Mouse (Mus musculus): Measurements from ENCODE around the gene Ocln. TPM values are rescaled to one million over a fixed set of nuclear protein-coding genes. Genes with fewer than 3 reads are reported as not detected.

The Ocln gene
- polyA plus RNA-seq, 1 experiment from 2014 or later = 9.1 TPM

GRCm38 (mm10) chr13:100575950-100576349 is 23.4 kb upstream of the Ocln start:
- H3K4me2 ChIP-seq = no peak overlapping the region
- no peaks in the 10 kb centered on the region for H3K36me3 ChIP-seq
- H3K27ac ChIP-seq = no peak overlapping the region
- no peak overlapping the region for H3K4me3 ChIP-seq
- no peaks in the 10 kb centered on the region for H3K4me1 ChIP-seq (replicated peaks)
- WGBS = 84% methylated on average over 2 of the region's 2 CpGs
- H3K27me3 ChIP-seq = no peaks in the 10 kb centered on the region
- ATAC-seq (ENCODE audit: low FRiP score) = no peak
- H3K9me3 ChIP-seq = no peaks in the 10 kb centered on the region; the same call in 1 of the 2 replicates
- no peak overlapping the region for H3K9ac ChIP-seq

GRCm38 (mm10) chr13:100570713-100571112 is 18.2 kb upstream of the Ocln start:
- H3K27ac ChIP-seq = no peak overlapping the region
- H3K36me3 ChIP-seq = no peaks in the 10 kb centered on the region
- no peak overlapping the region for H3K4me2 ChIP-seq
- H3K27me3 ChIP-seq = no peaks in the 10 kb centered on the region
- H3K9me3 ChIP-seq = no peaks in the 10 kb centered on the region; the same call in 1 of the 2 replicates
- 67% methylated on average over 2 of the region's 2 CpGs for WGBS
- H3K4me3 ChIP-seq = no peak overlapping the region
- no peaks in the 10 kb centered on the region for H3K4me1 ChIP-seq (replicated peaks)
- H3K9ac ChIP-seq = no peak overlapping the region
- no peak for ATAC-seq (ENCODE audit: low FRiP score)

GRCm38 (mm10) chr13:100568359-100568758 is 15.8 kb upstream of the Ocln start:
- Histone ChIP-seq H3K4me1 (replicated peaks) (no peaks in the 10 kb centered on the region), H3K4me2 (no peak overlapping the region), H3K4me3 (no peak overlapping the region), H3K9ac (no peak overlapping the region), H3K36me3 (no peaks in the 10 kb centered on the region), H3K27me3 (no peaks in the 10 kb centered on the region), H3K27ac (no peak overlapping the region), H3K9me3 (no peaks in the 10 kb centered on the region)
- no peak for ATAC-seq (ENCODE audit: low FRiP score)
- WGBS = 96% methylated on average over 1 of the region's 1 CpGs

GRCm38 (mm10) chr13:100559449-100559848 is 6.9 kb upstream of the Ocln start:
- Histone ChIP-seq H3K4me2 (no peak overlapping the region), H3K9ac (no peak overlapping the region), H3K36me3 (no peaks in the 10 kb centered on the region), H3K27ac (no peak overlapping the region), H3K9me3 (no peaks in the 10 kb centered on the region), H3K4me3 (no peak overlapping the region), H3K4me1 (replicated peaks) (no peaks in the 10 kb centered on the region), H3K27me3 (peaks cover 9% of the 10 kb centered on the region; the same call in 1 of the 2 replicates)
- 80% methylated on average over 9 of the region's 9 CpGs for WGBS
- ATAC-seq (ENCODE audit: low FRiP score) = no peak

GRCm38 (mm10) chr13:100557011-100557410 is 4.5 kb upstream of the Ocln start:
- 75% methylated on average over 4 of the region's 4 CpGs for WGBS
- no peak for ATAC-seq (ENCODE audit: low FRiP score)
- Histone ChIP-seq H3K27ac (no peak overlapping the region), H3K4me2 (no peak overlapping the region), H3K4me1 (replicated peaks) (peaks cover 12% of the 10 kb centered on the region), H3K27me3 (peaks cover 33% of the 10 kb centered on the region), H3K4me3 (no peak overlapping the region), H3K36me3 (no peaks in the 10 kb centered on the region), H3K9me3 (no peaks in the 10 kb centered on the region), H3K9ac (no peak overlapping the region)

- Histone ChIP-seq H3K27me3 (peaks cover 69% of the 10 kb centered on the region), H3K27ac (no peak overlapping the region), H3K4me1 (replicated peaks) (peaks cover 21% of the 10 kb centered on the region), H3K4me2 (peak overlapping the region; percentile 100), H3K9ac (peak overlapping the region; percentile 76), H3K4me3 (peak overlapping the region; percentile 68), H3K36me3 (no peaks in the 10 kb centered on the region), H3K9me3 (no peaks in the 10 kb centered on the region)
- peak; percentile 11; the same call in 1 of the 2 replicates for ATAC-seq (ENCODE audit: low FRiP score)
- 5% methylated on average over 12 of the region's 12 CpGs for WGBS
Observed at GRCm38 (mm10) chr13:100553042-100553437, 522 bp upstream of the Ocln start.

GRCm38 (mm10) chr13:100552009-100552368 is 529 bp downstream of the Ocln start:
- peaks cover 21% of the 10 kb centered on the region for H3K4me1 ChIP-seq (replicated peaks)
- no peaks in the 10 kb centered on the region for H3K36me3 ChIP-seq
- ATAC-seq (ENCODE audit: low FRiP score) = peak; percentile 62
- WGBS = under 1% methylated on average over 35 of the region's 35 CpGs
- H3K4me2 ChIP-seq = peak overlapping the region; percentile 100
- H3K4me3 ChIP-seq = peak overlapping the region; percentile 68
- no peak overlapping the region for H3K27ac ChIP-seq
- H3K27me3 ChIP-seq = peaks cover 72% of the 10 kb centered on the region
- H3K9me3 ChIP-seq = no peaks in the 10 kb centered on the region
- H3K9ac ChIP-seq = peak overlapping the region; percentile 76

- Histone ChIP-seq H3K4me1 (replicated peaks) (peaks cover 21% of the 10 kb centered on the region), H3K9ac (peak overlapping the region; percentile 76), H3K4me2 (peak overlapping the region; percentile 100), H3K27ac (no peak overlapping the region), H3K27me3 (peaks cover 75% of the 10 kb centered on the region), H3K36me3 (no peaks in the 10 kb centered on the region), H3K4me3 (peak overlapping the region; percentile 68), H3K9me3 (no peaks in the 10 kb centered on the region)
- WGBS = under 1% methylated on average over 40 of the region's 41 CpGs
- ATAC-seq (ENCODE audit: low FRiP score) = peak; percentile 72
Observed at GRCm38 (mm10) chr13:100551371-100552008, 1.0 kb downstream of the Ocln start.

- H3K27me3 ChIP-seq = peaks cover 46% of the 10 kb centered on the region
- ATAC-seq (ENCODE audit: low FRiP score) = no peak
- no peak overlapping the region for H3K4me2 ChIP-seq
- H3K36me3 ChIP-seq = no peaks in the 10 kb centered on the region
- no peaks in the 10 kb centered on the region for H3K9me3 ChIP-seq
- WGBS = 85% methylated on average over 5 of the region's 5 CpGs
- H3K4me3 ChIP-seq = no peak overlapping the region
- H3K27ac ChIP-seq = no peak overlapping the region
- H3K9ac ChIP-seq = no peak overlapping the region
- H3K4me1 ChIP-seq (replicated peaks) = peaks cover 12% of the 10 kb centered on the region
Observed at GRCm38 (mm10) chr13:100547269-100547668, 5.2 kb downstream of the Ocln start.

- no peaks in the 10 kb centered on the region for H3K36me3 ChIP-seq
- no peaks in the 10 kb centered on the region for H3K4me1 ChIP-seq (replicated peaks)
- no peak overlapping the region for H3K4me2 ChIP-seq
- ATAC-seq (ENCODE audit: low FRiP score) = no peak
- no peak overlapping the region for H3K9ac ChIP-seq
- H3K27ac ChIP-seq = no peak overlapping the region
- H3K9me3 ChIP-seq = no peaks in the 10 kb centered on the region
- H3K27me3 ChIP-seq = peaks cover 28% of the 10 kb centered on the region
- H3K4me3 ChIP-seq = no peak overlapping the region
- WGBS = 84% methylated on average over 3 of the region's 3 CpGs
Observed at GRCm38 (mm10) chr13:100545510-100545909, 7.0 kb downstream of the Ocln start.

GRCm38 (mm10) chr13:100544220-100544662 is 8.3 kb downstream of the Ocln start:
- Histone ChIP-seq H3K9ac (no peak overlapping the region), H3K4me1 (replicated peaks) (no peaks in the 10 kb centered on the region), H3K27ac (no peak overlapping the region), H3K4me2 (no peak overlapping the region), H3K27me3 (peaks cover 16% of the 10 kb centered on the region; the same call in 1 of the 2 replicates), H3K36me3 (no peaks in the 10 kb centered on the region), H3K9me3 (no peaks in the 10 kb centered on the region), H3K4me3 (no peak overlapping the region)
- ATAC-seq (ENCODE audit: low FRiP score) = no peak
- WGBS = 87% methylated on average over 4 of the region's 4 CpGs

GRCm38 (mm10) chr13:100543011-100543767 is 9.3 kb downstream of the Ocln start:
- WGBS = 87% methylated on average over 10 of the region's 10 CpGs
- H3K27ac ChIP-seq = no peak overlapping the region
- H3K9ac ChIP-seq = no peak overlapping the region
- H3K27me3 ChIP-seq = 0 out of 2 replicates have a peak, but pooled peaks cover 7% of the 10 kb centered on the region
- no peaks in the 10 kb centered on the region for H3K36me3 ChIP-seq
- H3K4me2 ChIP-seq = no peak overlapping the region
- H3K4me3 ChIP-seq = no peak overlapping the region
- no peaks in the 10 kb centered on the region for H3K4me1 ChIP-seq (replicated peaks)
- ATAC-seq (ENCODE audit: low FRiP score) = no peak
- no peaks in the 10 kb centered on the region for H3K9me3 ChIP-seq

Measured in hindbrain, embryonic 13.5 days (tissue).